Mouse (Mus musculus) thymus, postnatal 36 days (tissue): ENCODE results near the gene Slc47a1.
"Not testable (repeated sequence)": the region's sequence is repeated elsewhere in the genome, so short reads cannot be mapped to it uniquely, and the experiment has no call there.

Experiments used
- DNase-seq, 2 experiments: peaks; one replicate each; pipeline ENCODE4 v3.0.0; 2022; ENCODE audit warnings: mixed read lengths in 2 of 2

Gene Slc47a1

DNA sequence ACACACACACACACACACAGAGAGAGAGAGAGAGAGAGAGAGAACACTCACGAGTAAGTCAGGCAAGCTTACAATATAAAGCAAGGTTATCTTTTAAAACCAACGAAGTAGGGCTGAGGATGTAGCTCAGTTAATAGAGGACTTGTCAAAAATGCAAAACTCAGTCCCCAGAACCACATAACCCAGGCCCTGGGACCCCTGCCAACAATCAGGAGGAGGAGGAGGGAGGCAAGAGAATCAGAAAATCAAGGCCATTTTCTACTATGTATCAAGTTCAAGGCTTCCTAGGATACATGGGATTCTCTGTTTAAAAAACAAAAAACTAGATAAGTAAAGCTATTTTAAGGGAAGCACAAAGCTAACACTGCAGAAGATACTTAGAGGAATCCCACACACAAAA is 61.3 kb downstream of the Slc47a1 start:
- DNase-seq: no peak

DNA sequence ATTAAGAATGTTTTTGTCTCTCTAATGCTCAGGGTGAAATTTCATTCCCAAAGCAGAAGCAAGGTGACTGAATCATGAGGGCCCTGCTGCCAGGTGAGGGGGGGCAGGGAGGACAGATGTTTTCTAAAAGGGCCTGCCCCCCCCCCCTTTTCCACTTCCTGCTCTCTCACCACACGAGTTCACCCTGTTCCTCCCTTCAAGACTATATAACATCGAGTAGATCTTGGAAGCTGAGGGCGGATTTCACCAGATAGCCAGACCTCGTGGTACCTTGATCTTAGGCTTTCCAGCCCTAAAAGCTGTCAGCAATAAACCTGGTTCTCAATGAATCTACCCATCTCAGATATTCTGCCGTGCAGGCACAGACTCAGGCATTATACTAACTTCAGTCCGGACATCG is 67.8 kb downstream of the Slc47a1 start:
- peak; percentile 38 to 46 for DNase-seq

- DNase-seq: peak; percentile 65 to 82
Measured at GRCm38 (mm10) chr11:61309831-61310230, 68.3 kb downstream of the Slc47a1 start.

GRCm38 (mm10) chr11:61307795-61308194 is 70.3 kb downstream of the Slc47a1 start:
- peak in 1 of 2 experiments; percentile 32 for DNase-seq

GRCm38 (mm10) chr11:61305377-61305776 is 72.8 kb downstream of the Slc47a1 start:
- DNase-seq: peak; percentile 45 to 54

GRCm38 (mm10) chr11:61304535-61304934 is 73.6 kb downstream of the Slc47a1 start:
- DNase-seq: not testable (repeated sequence)

GRCm38 (mm10) chr11:61300716-61301392 is 77.3 kb downstream of the Slc47a1 start:
- DNase-seq: no peak

- DNase-seq: no peak
Measured at GRCm38 (mm10) chr11:61300205-61300604, 77.9 kb downstream of the Slc47a1 start.

GRCm38 (mm10) chr11:61297901-61298300 is 80.2 kb downstream of the Slc47a1 start:
- DNase-seq: no peak

- no peak for DNase-seq
Measured at GRCm38 (mm10) chr11:61297326-61297725, 80.8 kb downstream of the Slc47a1 start.

- no peak for DNase-seq
Measured at GRCm38 (mm10) chr11:61296556-61296955, 81.6 kb downstream of the Slc47a1 start.

GRCm38 (mm10) chr11:61295556-61295955 is 82.6 kb downstream of the Slc47a1 start:
- DNase-seq: no peak

DNA sequence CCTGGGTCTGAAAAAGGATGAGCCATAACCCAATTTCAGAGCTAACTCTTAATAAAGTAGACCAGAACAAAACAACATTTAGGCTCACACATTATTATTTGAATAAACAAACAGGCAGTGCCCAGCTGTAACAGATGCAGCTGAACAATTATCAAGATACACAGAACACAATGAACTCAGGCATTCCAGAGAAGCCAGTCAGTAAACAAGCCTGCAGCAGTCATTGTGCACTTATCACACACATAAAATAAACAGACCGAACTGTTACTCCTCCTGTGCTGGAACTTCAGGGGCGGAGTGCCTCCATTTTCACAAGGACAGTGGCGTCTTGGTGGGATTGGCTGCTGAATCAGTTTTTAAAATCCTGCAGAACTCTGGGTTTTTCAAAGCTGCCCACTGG is 83.7 kb downstream of the Slc47a1 start:
- no peak for DNase-seq
